Mouse (Mus musculus): ENCODE data around the gene Ip6k1.

The Ip6k1 gene

GRCm38 (mm10) chr9:108027867-108028266 is 25.6 kb downstream of the Ip6k1 start:
- DNase-seq (ENCODE audit: low read depth, low spot score): no peak

DNA sequence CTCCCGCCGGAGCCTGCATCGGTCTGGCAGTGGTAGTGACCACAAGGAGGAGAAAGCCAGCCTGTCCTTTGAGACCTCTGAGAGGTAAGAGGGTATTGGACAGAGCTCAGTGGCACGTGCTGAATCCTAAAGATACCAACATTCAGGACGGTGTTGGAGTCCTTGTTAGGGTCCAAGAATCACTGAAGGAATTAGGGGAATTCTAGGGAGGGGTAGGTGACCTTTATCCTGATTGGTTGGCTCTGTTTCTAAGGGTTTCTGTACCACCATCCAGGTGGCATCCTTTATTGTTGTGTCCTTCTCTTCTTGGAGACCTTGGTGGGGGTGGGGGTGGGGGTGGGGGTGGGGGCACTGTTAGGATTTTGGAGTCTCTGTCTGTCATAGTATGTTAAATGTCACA is 29.8 kb downstream of the Ip6k1 start:
- no peak for DNase-seq (ENCODE audit: low read depth, low spot score)

- DNase-seq (ENCODE audit: low read depth, low spot score): no peak
Observed at GRCm38 (mm10) chr9:108035331-108036156, 33.2 kb downstream of the Ip6k1 start.

DNA sequence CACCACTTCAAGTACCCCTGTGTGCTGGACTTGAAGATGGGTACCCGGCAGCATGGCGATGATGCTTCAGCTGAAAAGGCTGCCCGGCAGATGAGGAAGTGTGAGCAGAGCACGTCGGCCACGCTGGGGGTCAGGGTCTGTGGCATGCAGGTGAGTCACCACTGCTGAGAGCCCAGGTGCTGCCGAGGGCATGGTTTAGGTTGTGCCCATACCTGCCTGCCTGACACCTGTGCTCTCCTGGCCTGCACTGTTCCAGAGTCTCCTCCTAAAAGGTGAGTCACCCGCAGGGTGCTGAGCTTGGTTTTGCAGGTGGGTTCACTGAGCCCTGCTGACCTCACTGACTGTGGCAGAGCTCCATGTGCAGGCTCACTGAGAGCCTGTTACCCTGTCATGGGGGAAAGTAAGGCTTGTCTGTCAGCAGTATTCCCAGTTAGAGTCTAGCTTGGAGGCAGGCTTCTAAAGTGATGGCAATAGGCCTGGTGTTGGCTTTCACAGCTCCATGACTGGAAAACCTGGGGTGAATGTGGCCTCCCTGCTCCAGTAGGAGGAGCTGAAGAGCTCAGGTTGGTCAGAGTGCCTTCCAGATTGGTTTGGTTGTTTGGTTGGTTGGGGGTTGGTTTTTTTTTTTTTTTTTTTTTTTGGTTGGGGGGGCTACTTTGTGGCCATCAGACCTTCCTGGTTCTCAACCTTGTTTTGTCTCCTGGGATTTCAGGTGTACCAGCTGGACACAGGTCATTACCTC is 42.6 kb downstream of the Ip6k1 start:
- no peak for DNase-seq (ENCODE audit: low read depth, low spot score)

GRCm38 (mm10) chr9:108046582-108046981 is 44.3 kb downstream of the Ip6k1 start:
- DNase-seq (ENCODE audit: low read depth, low spot score): no peak

DNA sequence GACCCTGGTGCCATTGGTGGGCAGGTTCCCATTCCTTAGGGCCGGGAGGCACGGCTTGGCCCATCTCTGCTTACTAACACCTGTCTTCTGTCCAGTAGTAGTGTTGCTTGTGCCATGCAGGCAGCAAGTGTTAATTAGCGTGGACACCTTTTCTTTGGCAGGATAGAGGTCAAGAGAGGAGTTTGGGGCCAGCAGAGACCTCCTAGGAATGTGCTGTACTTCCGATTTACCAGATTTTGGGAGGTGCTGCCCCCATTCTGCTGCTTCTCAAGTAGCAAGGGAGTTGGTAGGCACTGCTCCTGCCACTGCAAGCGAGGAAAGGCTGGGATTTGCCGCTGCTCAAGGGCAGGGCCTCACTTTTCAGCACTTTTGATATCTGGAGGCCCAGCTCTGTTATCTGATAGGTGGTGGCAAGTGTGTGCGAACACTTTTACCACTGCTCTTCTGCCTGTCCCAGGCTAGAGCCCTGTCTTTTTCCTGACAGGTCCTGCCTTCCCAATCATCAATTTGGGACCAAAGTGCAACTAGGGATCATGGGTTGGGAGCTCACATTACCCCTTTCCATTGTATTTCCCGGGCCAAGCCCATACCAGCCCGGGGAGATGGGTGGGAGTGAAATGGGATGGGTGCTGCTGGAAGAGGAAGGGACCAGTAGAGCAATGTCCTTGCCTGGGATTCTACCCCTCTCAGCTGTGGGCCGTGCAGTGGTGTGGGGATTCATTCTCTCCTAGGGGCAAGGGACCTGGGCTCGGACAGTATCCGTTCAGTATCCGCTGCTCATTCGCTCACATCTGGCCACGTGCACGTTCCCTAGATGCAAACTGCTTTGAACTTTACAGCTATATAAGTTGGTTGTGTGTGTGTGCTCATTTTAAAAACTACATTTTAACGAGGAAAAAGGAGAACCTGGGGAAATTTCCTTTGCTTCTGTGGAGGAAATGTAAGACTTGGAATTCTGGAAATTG is 45.6 kb downstream of the Ip6k1 start:
- no peak for DNase-seq (ENCODE audit: low read depth, low spot score)

- DNase-seq (ENCODE audit: low read depth, low spot score): peak; percentile 18
Observed at GRCm38 (mm10) chr9:108048566-108048955, 46.3 kb downstream of the Ip6k1 start.

DNA sequence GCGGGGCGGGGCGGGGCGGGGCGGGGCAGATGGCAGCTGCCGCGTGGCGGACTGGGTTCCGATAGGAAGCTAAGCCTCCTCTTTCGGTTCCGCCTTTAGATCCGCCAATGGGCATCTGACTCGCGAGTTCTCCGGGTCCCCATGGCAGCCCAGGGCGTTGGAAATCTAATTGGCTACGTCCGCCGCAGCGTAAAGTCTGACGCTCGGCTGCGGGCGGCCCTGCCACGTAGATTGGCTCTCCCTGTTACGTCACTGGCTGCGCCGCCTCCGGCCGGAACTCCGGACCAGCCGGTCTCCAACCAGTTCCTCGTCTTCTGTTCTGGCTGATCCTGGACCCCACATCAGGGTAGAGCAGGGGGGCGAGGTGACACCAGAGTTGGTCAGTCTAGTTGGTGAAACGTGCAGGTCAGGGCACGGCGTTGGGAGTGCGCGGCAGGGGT is 46.7 kb downstream of the Ip6k1 start, which contains the start of gene Gmppb:
Gene Gmppb, plus strand, starts transcription at position 227 of the 440 bp plus-strand sequence.
- peak; percentile 97 for DNase-seq (ENCODE audit: low read depth, low spot score)

GRCm38 (mm10) chr9:108049561-108050251 is 47.4 kb downstream of the Ip6k1 start:
- no peak for DNase-seq (ENCODE audit: low read depth, low spot score)

- DNase-seq (ENCODE audit: low read depth, low spot score): no peak
Observed at GRCm38 (mm10) chr9:108051184-108051930, 49.1 kb downstream of the Ip6k1 start.

DNA sequence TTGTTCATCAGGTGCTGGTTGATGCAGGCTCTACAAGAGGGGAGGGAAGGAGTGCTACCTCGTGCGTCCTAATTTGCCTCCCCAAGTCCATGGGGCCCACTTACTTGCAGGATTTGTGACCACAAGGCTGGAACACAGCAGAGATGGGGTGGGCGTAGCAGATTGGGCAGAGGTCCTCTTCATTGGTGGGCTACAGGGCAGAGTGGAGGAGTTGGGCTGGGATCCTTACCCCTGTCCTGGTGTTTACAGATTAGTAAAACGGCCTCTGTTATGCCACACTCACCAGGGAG is 49.6 kb downstream of the Ip6k1 start:
- no peak for DNase-seq (ENCODE audit: low read depth, low spot score)

- no peak for DNase-seq (ENCODE audit: low read depth, low spot score)
Observed at GRCm38 (mm10) chr9:108052411-108052810, 50.1 kb downstream of the Ip6k1 start.

DNA sequence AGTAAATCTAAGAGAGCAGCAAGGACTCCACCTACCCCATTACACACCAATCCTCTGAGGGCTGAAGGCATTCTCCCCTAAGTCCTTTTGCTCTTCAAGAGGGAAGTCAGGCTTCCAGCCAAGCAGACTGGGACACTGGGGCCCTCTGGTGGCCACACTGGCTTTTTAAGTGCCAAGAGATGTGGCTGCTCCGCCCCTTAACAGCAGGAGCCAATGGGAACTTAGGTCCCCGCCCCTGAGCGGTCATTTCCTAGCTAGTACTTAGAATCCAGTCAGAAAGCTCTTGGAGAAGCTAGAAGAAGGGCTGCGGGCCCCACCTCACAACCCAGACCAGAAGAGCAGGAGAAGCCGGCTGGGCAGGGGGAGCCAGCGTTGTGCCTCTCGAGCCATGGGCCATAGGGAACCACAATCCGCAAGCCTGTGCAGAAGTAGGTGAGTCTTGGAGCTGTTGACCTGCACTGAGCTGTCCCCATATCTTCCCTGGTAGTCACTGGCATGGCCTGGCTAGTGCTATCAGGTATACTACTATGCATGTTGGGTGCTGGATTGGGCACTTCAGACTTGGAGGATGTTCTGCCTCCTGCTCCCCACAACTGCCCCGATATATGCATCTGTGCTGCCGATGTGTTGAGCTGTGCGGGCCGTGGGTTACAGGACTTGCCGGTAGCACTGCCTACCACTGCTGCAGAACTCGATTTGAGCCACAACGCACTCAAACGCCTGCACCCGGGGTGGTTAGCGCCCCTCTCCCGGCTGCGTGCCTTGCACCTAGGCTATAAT is 50.8 kb downstream of the Ip6k1 start, which contains the start of gene Amigo3:
Gene Amigo3, plus strand, starts transcription at position 275 of the 780 bp plus-strand sequence.
- DNase-seq (ENCODE audit: low read depth, low spot score): peak; percentile 95

DNA sequence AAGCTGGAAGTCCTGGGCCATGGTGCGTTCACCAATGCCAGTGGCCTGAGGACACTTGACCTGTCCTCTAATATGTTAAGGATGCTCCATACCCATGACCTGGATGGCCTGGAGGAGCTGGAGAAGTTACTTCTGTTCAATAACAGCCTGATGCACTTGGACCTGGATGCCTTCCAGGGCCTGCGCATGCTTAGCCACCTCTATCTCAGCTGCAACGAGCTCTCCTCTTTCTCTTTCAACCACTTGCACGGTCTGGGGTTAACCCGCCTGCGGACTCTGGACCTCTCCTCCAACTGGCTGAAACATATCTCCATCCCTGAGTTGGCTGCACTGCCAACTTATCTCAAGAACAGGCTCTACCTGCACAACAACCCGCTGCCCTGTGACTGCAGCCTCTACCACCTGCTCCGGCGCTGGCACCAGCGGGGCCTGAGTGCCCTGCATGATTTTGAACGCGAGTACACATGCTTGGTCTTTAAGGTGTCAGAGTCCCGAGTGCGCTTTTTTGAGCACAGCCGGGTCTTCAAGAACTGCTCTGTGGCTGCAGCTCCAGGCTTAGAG is 51.4 kb downstream of the Ip6k1 start:
- DNase-seq (ENCODE audit: low read depth, low spot score): no peak

DNA sequence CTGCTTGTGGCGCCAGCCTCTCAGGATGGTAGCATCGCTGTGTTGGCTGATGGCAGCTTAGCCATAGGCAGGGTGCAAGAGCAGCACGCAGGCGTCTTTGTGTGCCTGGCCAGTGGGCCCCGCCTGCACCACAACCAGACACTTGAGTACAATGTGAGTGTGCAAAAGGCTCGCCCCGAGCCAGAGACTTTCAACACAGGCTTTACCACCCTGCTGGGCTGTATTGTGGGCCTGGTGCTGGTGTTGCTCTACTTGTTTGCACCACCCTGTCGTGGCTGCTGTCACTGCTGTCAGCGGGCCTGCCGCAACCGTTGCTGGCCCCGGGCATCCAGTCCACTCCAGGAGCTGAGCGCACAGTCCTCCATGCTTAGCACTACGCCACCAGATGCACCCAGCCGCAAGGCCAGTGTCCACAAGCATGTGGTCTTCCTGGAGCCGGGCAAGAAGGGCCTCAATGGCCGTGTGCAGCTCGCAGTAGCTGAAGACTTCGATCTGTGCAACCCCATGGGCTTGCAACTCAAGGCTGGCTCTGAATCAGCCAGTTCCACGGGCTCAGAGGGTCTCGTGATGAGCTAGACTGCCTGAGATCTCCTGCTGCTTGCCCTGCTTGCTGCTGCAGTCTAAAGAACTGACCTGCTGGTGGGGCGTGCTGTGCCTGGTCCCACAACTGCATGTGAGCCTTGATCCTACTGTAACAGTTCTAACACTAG is 52.2 kb downstream of the Ip6k1 start:
- no peak for DNase-seq (ENCODE audit: low read depth, low spot score)

GRCm38 (mm10) chr9:108055061-108055460 is 52.8 kb downstream of the Ip6k1 start:
- DNase-seq (ENCODE audit: low read depth, low spot score): no peak

DNA sequence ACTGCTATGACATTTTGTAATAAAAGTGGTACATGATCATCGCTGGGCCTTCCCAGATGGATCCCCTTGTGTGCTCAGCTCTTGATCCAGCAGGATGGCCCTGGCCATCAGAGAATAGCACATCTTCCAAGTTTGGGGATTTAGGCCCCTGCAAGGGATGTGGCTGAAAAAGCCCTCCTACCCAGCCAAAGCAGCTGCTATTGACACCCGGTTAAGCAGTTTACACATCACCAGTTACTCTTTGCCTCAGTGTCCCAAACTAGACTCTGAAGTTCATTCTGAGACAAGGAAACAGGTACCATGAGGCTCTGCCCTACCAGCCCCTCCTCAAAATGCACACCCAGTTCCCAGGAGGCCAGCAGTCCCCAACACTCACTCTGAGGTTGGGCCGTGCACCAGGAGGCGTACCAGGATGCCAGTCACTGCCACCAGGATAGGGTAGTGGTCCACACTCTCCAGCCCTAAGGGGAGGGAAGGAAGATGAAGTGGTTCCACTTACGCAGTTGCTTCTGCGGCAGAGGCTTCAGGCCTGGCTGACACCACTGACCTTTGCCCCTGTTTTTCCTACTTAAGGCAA is 53.4 kb downstream of the Ip6k1 start:
- no peak for DNase-seq (ENCODE audit: low read depth, low spot score)
